Mouse (Mus musculus) left cerebral cortex, adult 9 months (tissue): ENCODE measurements around the gene Mov10l1.
A peak's percentile ranks its signal among the peaks of the same experiment; 100 is the strongest.

Experiments used
- DNase-seq, 2 experiments: peaks; one replicate each; pipeline ENCODE4 v3.0.0; 2022; ENCODE audit warnings: low spot score in 2 of 2

Gene Mov10l1

GRCm38 (mm10) chr15:89016722-89017121 is 34.0 kb downstream of the Mov10l1 start:
- DNase-seq, result no peak

- no peak for DNase-seq
Measured at GRCm38 (mm10) chr15:89020085-89020484, 37.4 kb downstream of the Mov10l1 start.

GRCm38 (mm10) chr15:89020492-89020891 is 37.8 kb downstream of the Mov10l1 start:
- no peak for DNase-seq

GRCm38 (mm10) chr15:89044381-89044780 is 61.7 kb downstream of the Mov10l1 start:
- no peak for DNase-seq

GRCm38 (mm10) chr15:89046356-89046755 is 63.6 kb downstream of the Mov10l1 start:
- no peak for DNase-seq

GRCm38 (mm10) chr15:89054666-89055065 is 72.0 kb downstream of the Mov10l1 start:
- DNase-seq, result no peak

- no peak for DNase-seq
Measured at GRCm38 (mm10) chr15:89058736-89059135, 76.0 kb downstream of the Mov10l1 start.

- peak in 1 of 2 experiments; percentile 39 for DNase-seq
Measured at GRCm38 (mm10) chr15:89059161-89059931, 76.6 kb downstream of the Mov10l1 start, which contains the start of gene Panx2. Panx2 (plus strand) TSS chr15:89059734.

- DNase-seq, result peak in 1 of 2 experiments; percentile 37
Measured at GRCm38 (mm10) chr15:89060032-89060681, 77.4 kb downstream of the Mov10l1 start.

GRCm38 (mm10) chr15:89060811-89061460 is 78.2 kb downstream of the Mov10l1 start:
- DNase-seq, result peak in 1 of 2 experiments; percentile 7

- no peak for DNase-seq
Measured at GRCm38 (mm10) chr15:89061761-89062517, 79.2 kb downstream of the Mov10l1 start.

GRCm38 (mm10) chr15:89062518-89062910 is 79.8 kb downstream of the Mov10l1 start:
- no peak for DNase-seq

- DNase-seq, result no peak
Measured at GRCm38 (mm10) chr15:89063001-89063400, 80.3 kb downstream of the Mov10l1 start.

GRCm38 (mm10) chr15:89063536-89063935 is 80.8 kb downstream of the Mov10l1 start:
- peak in 1 of 2 experiments; percentile 83 for DNase-seq

GRCm38 (mm10) chr15:89064891-89065290 is 82.2 kb downstream of the Mov10l1 start:
- peak in 1 of 2 experiments; percentile 3 for DNase-seq

- peak in 1 of 2 experiments; percentile 1 for DNase-seq
Measured at GRCm38 (mm10) chr15:89067609-89068008, 84.9 kb downstream of the Mov10l1 start.

- no peak for DNase-seq
Measured at GRCm38 (mm10) chr15:89068226-89068625, 85.5 kb downstream of the Mov10l1 start.

- DNase-seq, result no peak
Measured at GRCm38 (mm10) chr15:89069336-89069840, 86.7 kb downstream of the Mov10l1 start.

- DNase-seq, result no peak
Measured at GRCm38 (mm10) chr15:89070606-89071005, 87.9 kb downstream of the Mov10l1 start.

GRCm38 (mm10) chr15:89073993-89074603 is 91.4 kb downstream of the Mov10l1 start:
- peak in 1 of 2 experiments; percentile 43 for DNase-seq
